Mouse (Mus musculus): ENCODE results near the gene Fam107a.

- TF ChIP-seq FLI1 (IDR thresholded peaks at IDR 0.05; ENCODE audit: low read length) (no peak), GATA1 (IDR thresholded peaks at IDR 0.05; ENCODE audit: borderline replicate concordance, low read length) (no peak)
Observed at GRCm38 (mm10) chr14:8342509-8343106, 24.8 kb upstream of the Fam107a start.

All from megakaryocyte, embryonic 14.5 days (primary cell).